Mouse (Mus musculus) cerebellum, adult 2 months (tissue): Measurements from ENCODE around the gene Immp2l. TPM values are rescaled to one million over a fixed set of nuclear protein-coding genes. Genes with fewer than 3 reads are reported as not detected.
"Not testable (repeated sequence)": the region's sequence is repeated elsewhere in the genome, so short reads cannot be mapped to it uniquely, and the experiment has no call there.

Source experiments
- DNase-seq, 2 experiments: peaks; one replicate each; pipeline ENCODE4 v3.0.0; 2021
- H3K27ac ChIP-seq: fragments of 200-500 bp; 2 replicates; pipeline ENCODE4 v1.5.1; 2012; ENCODE audit warnings: low read length, control low read depth, inconsistent platforms; ENCODE audit not compliant: insufficient read depth
- H3K27me3 ChIP-seq: fragments of 200-500 bp; 2 replicates; pipeline ENCODE4 v1.6.1; 2012; ENCODE audit warnings: inconsistent platforms, mild to moderate bottlenecking, low read length, moderate library complexity; ENCODE audit not compliant: control insufficient read depth, insufficient read depth
- H3K4me1 ChIP-seq: fragments of 200-500 bp; 2 replicates; pipeline ENCODE4 v1.6.1; 2011; ENCODE audit warnings: low read length; ENCODE audit not compliant: control insufficient read depth, insufficient read depth
- H3K4me3 ChIP-seq: fragments of 200-500 bp; replicated peaks from 2 replicates; pipeline ENCODE3; 2011; ENCODE audit warnings: mild to moderate bottlenecking, low read depth, low read length, control low read depth; ENCODE audit not compliant: insufficient read depth
- CTCF ChIP-seq: fragments of 200-500 bp; IDR thresholded peaks from 2 replicates; pipeline ENCODE4 v1.5.1; 2011; ENCODE audit warnings: low read depth, mild to moderate bottlenecking, control low read depth, low read length, moderate library complexity, borderline replicate concordance; ENCODE audit not compliant: insufficient read depth
- POLR2A ChIP-seq: fragments of 200-500 bp; IDR thresholded peaks from 2 replicates; pipeline ENCODE4 v1.6.1; 2011; ENCODE audit warnings: low read length, control low read depth, borderline replicate concordance; ENCODE audit not compliant: insufficient read depth
- WGBS: fragments of 180-500 bp; shearing (Covaris S2); methylation state at CpG from one replicate; pipeline ENCODE4 v1.1.7; 2018; 5-methylcytosine and 5-hydroxymethylcytosine counted together
- polyA plus RNA-seq: library from polyadenylated mRNA; depleted of rRNA; stranded (reverse); fragments of >200 nt; gene quantifications from 2 replicates; pipeline ENCODE4 v1.2.3, GENCODE M21; 2012

Immp2l gene
- polyA plus RNA-seq, 1 experiment: 11.4 TPM

- 87% methylated on average over 6 of the region's 6 CpGs for WGBS
- no peak for DNase-seq
- no peaks in the 10 kb centered on the region for H3K27me3 ChIP-seq
- no peaks in the 10 kb centered on the region for H3K4me1 ChIP-seq
- H3K27ac ChIP-seq: no peak overlapping the region
- no peak for TF ChIP-seq POLR2A
- TF ChIP-seq CTCF: no peak
- no peak overlapping the region for H3K4me3 ChIP-seq
These were observed 814.5 kb downstream of the Immp2l start for GRCm38 (mm10) chr12:41838334-41838847.

GRCm38 (mm10) chr12:41839241-41839640, 815.4 kb downstream of the Immp2l start:
- 15% methylated on average over 2 of the region's 2 CpGs for WGBS
- TF ChIP-seq CTCF: no peak
- Histone ChIP-seq H3K4me1 (no peaks in the 10 kb centered on the region), H3K4me3 (no peak overlapping the region), H3K27ac (no peak overlapping the region), H3K27me3 (no peaks in the 10 kb centered on the region)
- no peak for DNase-seq

GRCm38 (mm10) chr12:41842694-41843329, 818.9 kb downstream of the Immp2l start:
- Histone ChIP-seq H3K4me3 (no peak overlapping the region), H3K4me1 (no peaks in the 10 kb centered on the region), H3K27me3 (no peaks in the 10 kb centered on the region), H3K27ac (no peak overlapping the region)
- TF ChIP-seq CTCF: no peak
- TF ChIP-seq POLR2A: no peak
- 32% methylated on average over 6 of the region's 6 CpGs for WGBS
- peak in 1 of 2 experiments; percentile 9 for DNase-seq

GRCm38 (mm10) chr12:41851896-41852470, 828.1 kb downstream of the Immp2l start:
- Histone ChIP-seq H3K27me3 (no peaks in the 10 kb centered on the region), H3K4me3 (no peak overlapping the region), H3K27ac (no peak overlapping the region), H3K4me1 (no peaks in the 10 kb centered on the region)
- TF ChIP-seq POLR2A: no peak
- TF ChIP-seq CTCF: no peak
- no peak for DNase-seq
- WGBS: 90% methylated on average over 7 of the region's 7 CpGs

- DNase-seq, H3K4me3 ChIP-seq, H3K4me1 ChIP-seq, H3K27ac ChIP-seq, H3K27me3 ChIP-seq: not testable (repeated sequence)
- 52% methylated on average over 5 of the region's 5 CpGs for WGBS
These were observed 835.8 kb downstream of the Immp2l start for GRCm38 (mm10) chr12:41859652-41860051.

GRCm38 (mm10) chr12:41868317-41868716, 844.4 kb downstream of the Immp2l start:
- 91% methylated on average over 2 of the region's 2 CpGs for WGBS
- H3K4me1 ChIP-seq: no peaks in the 10 kb centered on the region
- no peak for TF ChIP-seq CTCF
- TF ChIP-seq POLR2A: no peak
- no peaks in the 10 kb centered on the region for H3K27me3 ChIP-seq
- DNase-seq: no peak
- no peak overlapping the region for H3K4me3 ChIP-seq
- H3K27ac ChIP-seq: no peak overlapping the region

- DNase-seq: no peak
- no peak overlapping the region for H3K27ac ChIP-seq
- no peak for TF ChIP-seq CTCF
- TF ChIP-seq POLR2A: no peak
- no peaks in the 10 kb centered on the region for H3K27me3 ChIP-seq
- 82% methylated on average over 2 of the region's 2 CpGs for WGBS
- no peak overlapping the region for H3K4me3 ChIP-seq
- H3K4me1 ChIP-seq: no peaks in the 10 kb centered on the region
These were observed 850.1 kb downstream of the Immp2l start for GRCm38 (mm10) chr12:41874015-41874414.

GRCm38 (mm10) chr12:41877292-41877959, 853.5 kb downstream of the Immp2l start:
- H3K4me3 ChIP-seq: no peak overlapping the region
- no peak for DNase-seq
- H3K27me3 ChIP-seq: no peaks in the 10 kb centered on the region
- 32% methylated on average over 5 of the region's 5 CpGs for WGBS
- H3K4me1 ChIP-seq: no peaks in the 10 kb centered on the region
- no peak overlapping the region for H3K27ac ChIP-seq
- no peak for TF ChIP-seq POLR2A
